Mouse (Mus musculus) spleen, adult 2 months (tissue): ENCODE measurements at regions not wholly inside any gene's neighbourhood (a gene's known extent, or its start where the extent isn't known, plus 50 kb on each side); places are given as distances from the start of the nearest gene placed in this dataset.

Experiments
- CTCF ChIP-seq: fragments of 200-500 bp; IDR thresholded peaks from 2 replicates; pipeline ENCODE4 v1.5.1; 2011; ENCODE audit warnings: mild to moderate bottlenecking, inconsistent platforms; ENCODE audit not compliant: insufficient read depth, insufficient read length, insufficient replicate concordance; ENCODE audit errors: extremely low read depth
- POLR2A ChIP-seq: fragments of 200-500 bp; IDR thresholded peaks from 2 replicates; pipeline ENCODE4 v1.6.1; 2011; ENCODE audit warnings: low read depth, low read length, inconsistent platforms

GRCm38 (mm10) chrX:50632536-50632935, 204.2 kb upstream of the Olfr1324 start:
- no peak for TF ChIP-seq CTCF
- no peak for TF ChIP-seq POLR2A
